In genomic region chr6:100780421-100780820, GRCm38 (mm10) we compare ENCODE assay signal across 15 mouse cellular contexts. TPM values are rescaled to one million over a fixed set of nuclear protein-coding genes. Genes with fewer than 3 reads are reported as not detected.
A peak's percentile ranks its signal among the peaks of the same experiment; 100 is the strongest.
DNase-seq lines count a peak whose midpoint lies in the region; ATAC-seq and TF ChIP-seq lines count a peak whose summit lies in the region.
"Had no signal": no experiment of that assay in that cellular context is flagged by ENCODE, and none has a peak within 500 bp of the region (broad histone marks: within the 10 kb centered on the region; RNA-seq: fewer than 3 reads in every experiment).

No protein-coding gene starts in this region.

- no peak overlapping the region for H3K9ac ChIP-seq in hindbrain, embryonic 11.5 days (ENCODE audit: low read depth, low read length)
- H3K9ac ChIP-seq in hindbrain, embryonic 13.5 days, result no peak overlapping the region
- H3K9ac ChIP-seq: embryonic facial prominence, embryonic 13.5 days; forebrain, postnatal 0 days; hindbrain, embryonic 14.5 days; limb, embryonic 15.5 days; lung, embryonic 15.5 days had no signal

- H3K9me3 ChIP-seq in hindbrain, embryonic 11.5 days (ENCODE audit: control insufficient read depth, low read length), result no peaks in the 10 kb centered on the region
- H3K9me3 ChIP-seq in hindbrain, embryonic 13.5 days, result 0 out of 2 replicates have a peak, but pooled peaks cover 8% of the 10 kb centered on the region
- H3K9me3 ChIP-seq: embryonic facial prominence, embryonic 13.5 days; limb, embryonic 15.5 days; lung, embryonic 15.5 days had no signal

- no peaks in the 10 kb centered on the region for H3K27me3 ChIP-seq in hindbrain, embryonic 11.5 days (ENCODE audit: control insufficient read depth, insufficient read depth, low read length)
- H3K27me3 ChIP-seq in hindbrain, embryonic 13.5 days, result no peaks in the 10 kb centered on the region
- H3K27me3 ChIP-seq: embryonic facial prominence, embryonic 13.5 days; limb, embryonic 15.5 days; lung, embryonic 15.5 days had no signal

- no peaks in the 10 kb centered on the region for H3K36me3 ChIP-seq in hindbrain, embryonic 11.5 days (ENCODE audit: control insufficient read depth, insufficient read depth, low read length)
- H3K36me3 ChIP-seq in hindbrain, embryonic 13.5 days, result no peaks in the 10 kb centered on the region
- H3K36me3 ChIP-seq: lung, embryonic 15.5 days had no signal

- ATAC-seq in hindbrain, embryonic 11.5 days (ENCODE audit: low FRiP score), result no peak
- ATAC-seq in hindbrain, embryonic 13.5 days (ENCODE audit: low FRiP score), result no peak
- ATAC-seq: forebrain, postnatal 0 days had no signal

- TF ChIP-seq POLR2A in brain, embryonic 14.5 days (IDR thresholded peaks at IDR 0.05; ENCODE audit: borderline replicate concordance, extremely low read depth, insufficient read depth, insufficient read length, poor library complexity, severe bottlenecking), result no peak

- H3K27ac ChIP-seq in hindbrain, embryonic 11.5 days (ENCODE audit: low read depth, low read length), result no peak overlapping the region
- H3K27ac ChIP-seq in hindbrain, embryonic 13.5 days, result no peak overlapping the region
- H3K27ac ChIP-seq: embryonic facial prominence, embryonic 13.5 days; hindbrain, embryonic 14.5 days; limb, embryonic 15.5 days; lung, embryonic 15.5 days had no signal

- no peak overlapping the region for H3K4me3 ChIP-seq in hindbrain, embryonic 11.5 days (ENCODE audit: low read depth, low read length)
- H3K4me3 ChIP-seq in hindbrain, embryonic 13.5 days, result no peak overlapping the region
- H3K4me3 ChIP-seq: embryonic facial prominence, embryonic 13.5 days; limb, embryonic 15.5 days; lung, embryonic 15.5 days had no signal

- peak; percentile 21 for DNase-seq in hindbrain, embryonic 11.5 days (ENCODE audit: low spot score)
- peak; percentile 16 for DNase-seq in brain, embryonic 14.5 days (ENCODE audit: low read depth)
- peak; percentile 35 for DNase-seq in embryo, embryonic 9.5 days (ENCODE audit: extremely low spot score)
- peak; percentile 84 for DNase-seq in mesoderm, embryonic 11.5 days (ENCODE audit: low read depth, low spot score)
- DNase-seq in adrenal gland, postnatal 14 days, result no peak
- DNase-seq in thymus, postnatal 14 days, result no peak
- DNase-seq: cerebellum, adult 8-10 months; forebrain, postnatal 0 days; kidney, adult 18-20 months; right cerebral cortex, postnatal 14 days had no signal

- H3K4me2 ChIP-seq in hindbrain, embryonic 11.5 days (replicated peaks; ENCODE audit: low read depth, low read length), result no peak overlapping the region
- H3K4me2 ChIP-seq in hindbrain, embryonic 13.5 days, result no peak overlapping the region
- H3K4me2 ChIP-seq: embryonic facial prominence, embryonic 13.5 days; hindbrain, embryonic 14.5 days; limb, embryonic 15.5 days; lung, embryonic 15.5 days had no signal

- H3K4me1 ChIP-seq in hindbrain, embryonic 11.5 days (replicated peaks; ENCODE audit: control insufficient read depth, insufficient read depth, low read length), result no peaks in the 10 kb centered on the region
- H3K4me1 ChIP-seq in hindbrain, embryonic 13.5 days (replicated peaks), result peaks cover 10% of the 10 kb centered on the region; the same call in 1 of the 2 replicates
- H3K4me1 ChIP-seq: lung, embryonic 15.5 days had no signal

- WGBS in hindbrain, embryonic 11.5 days, result 24% methylated on average over 4 of the region's 4 CpGs
- WGBS in hindbrain, embryonic 13.5 days, result 23% methylated on average over 4 of the region's 4 CpGs

- no peak for TF ChIP-seq CTCF in brain, embryonic 14.5 days (IDR thresholded peaks at IDR 0.05; ENCODE audit: borderline replicate concordance, extremely low read depth, insufficient read depth, insufficient read length)

RNA-seq across cellular contexts. Expression of gene Ppp4r2, which starts 53.0 kb away (rescaled TPM):
- 39.9 and 46.7 TPM in 2 replicates for polyA plus RNA-seq in hindbrain, embryonic 11.5 days (2014; fragmentation: Nextera tagmentation; extraction: Ambion mirVana)
- 20.5 and 20.9 TPM in 2 replicates for polyA plus RNA-seq in hindbrain, embryonic 13.5 days (2015; fragmentation: Nextera tagmentation; extraction: Ambion mirVana)
- polyA plus RNA-seq in brain, embryonic 14.5 days (2012; rRNA removed), result 40.4 and 47.7 TPM in 2 replicates
- 76.3 and 96.5 TPM in 2 replicates for total RNA-seq in adrenal gland, postnatal 14 days (2021)

Comparison
In these comparisons a context has a peak if more than half of its experiments do, and no peak if none do; other contexts are left out.
1. DNase-seq: peak in hindbrain, embryonic 11.5 days (single experiment), brain, embryonic 14.5 days (single experiment), embryo, embryonic 9.5 days (single experiment) and mesoderm, embryonic 11.5 days (single experiment); none in adrenal gland, postnatal 14 days (single experiment) and thymus, postnatal 14 days (single experiment).